Mouse (Mus musculus) lung, adult 2 months (tissue): Measurements from ENCODE around the gene Gm20388. TPM values are rescaled to one million over a fixed set of nuclear protein-coding genes. Genes with fewer than 3 reads are reported as not detected.

ENCODE experiments used
- DNase-seq: peaks from one replicate; pipeline ENCODE4 v3.0.0; 2022
- H3K4me1 ChIP-seq: fragments of 200-500 bp; 2 replicates; pipeline ENCODE4 v1.6.1; 2011; ENCODE audit warnings: low read length; ENCODE audit not compliant: control insufficient read depth, insufficient read depth
- H3K4me3 ChIP-seq: fragments of 200-500 bp; replicated peaks from 2 replicates; pipeline ENCODE3; 2011; ENCODE audit warnings: low read depth, mild to moderate bottlenecking, control low read depth, low read length; ENCODE audit errors: extremely low read depth
- CTCF ChIP-seq: fragments of 200-500 bp; IDR thresholded peaks from 2 replicates; pipeline ENCODE4 v1.5.1; 2011; ENCODE audit warnings: mild to moderate bottlenecking, low read length, control low read depth; ENCODE audit not compliant: insufficient read depth
- POLR2A ChIP-seq: fragments of 200-500 bp; IDR thresholded peaks from 2 replicates; pipeline ENCODE4 v1.6.1; 2011; ENCODE audit warnings: low read depth, mild to moderate bottlenecking, control low read depth, low read length, borderline replicate concordance; ENCODE audit errors: extremely low read depth
- WGBS: fragments of 180-500 bp; shearing (Covaris S2); methylation state at CpG from one replicate; pipeline ENCODE4 v1.1.7; 2018; 5-methylcytosine and 5-hydroxymethylcytosine counted together
- polyA plus RNA-seq: library from polyadenylated mRNA; depleted of rRNA; stranded (reverse); fragments of >200 nt; gene quantifications from 2 replicates; pipeline ENCODE4 v1.2.3, GENCODE M21; 2012

The Gm20388 gene
- polyA plus RNA-seq, 1 experiment: 67.8 TPM

DNA sequence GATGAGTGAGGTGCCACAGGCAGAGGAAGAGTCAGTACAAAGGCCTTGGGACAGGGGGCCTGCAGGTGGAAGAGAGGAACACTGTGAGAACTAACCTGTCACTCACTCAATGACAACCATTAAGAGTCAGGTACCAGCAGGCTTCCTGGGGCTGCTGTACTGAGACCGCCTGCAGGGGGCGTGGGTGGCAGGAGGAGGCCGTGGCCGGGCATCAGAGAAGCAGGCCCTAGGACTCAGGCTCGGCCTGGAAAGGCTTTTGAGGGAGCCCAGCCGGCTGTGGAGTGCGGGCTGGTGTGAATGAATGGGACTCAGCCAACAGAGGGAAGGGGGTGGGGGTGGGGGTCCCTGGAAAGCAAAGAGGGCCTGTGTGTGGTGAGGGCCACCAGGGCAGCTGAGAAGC, 560.5 kb downstream of the Gm20388 start:
- 31% methylated on average over 7 of the region's 7 CpGs for WGBS
- 0 out of 2 replicates have a peak, but pooled peaks have one; percentile 12 for TF ChIP-seq CTCF
- no peak for TF ChIP-seq POLR2A
- H3K4me3 ChIP-seq: no peak overlapping the region
- peak; percentile 47 for DNase-seq
- peaks cover 19% of the 10 kb centered on the region for H3K4me1 ChIP-seq

DNA sequence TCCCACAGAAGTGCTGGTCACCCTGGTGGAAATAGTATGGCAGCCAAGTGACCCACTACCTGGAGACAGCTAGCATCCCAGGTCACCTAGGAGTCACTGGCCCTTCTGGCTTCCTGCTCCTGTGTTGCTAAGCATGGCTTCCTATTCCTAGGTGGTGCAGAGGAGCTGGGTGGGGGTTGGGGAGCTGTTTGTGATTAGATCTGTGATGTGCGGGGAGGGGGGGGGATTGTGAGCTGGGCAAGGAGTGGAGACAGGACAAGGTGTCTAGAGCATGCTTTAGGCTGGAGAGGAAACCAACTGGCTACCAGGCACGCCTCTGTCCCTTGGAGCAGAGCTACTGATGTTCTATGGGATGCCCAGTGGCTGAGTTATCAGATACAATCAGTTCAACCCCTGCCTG, 561.1 kb downstream of the Gm20388 start:
- no peak for DNase-seq
- peaks cover 19% of the 10 kb centered on the region for H3K4me1 ChIP-seq

DNA sequence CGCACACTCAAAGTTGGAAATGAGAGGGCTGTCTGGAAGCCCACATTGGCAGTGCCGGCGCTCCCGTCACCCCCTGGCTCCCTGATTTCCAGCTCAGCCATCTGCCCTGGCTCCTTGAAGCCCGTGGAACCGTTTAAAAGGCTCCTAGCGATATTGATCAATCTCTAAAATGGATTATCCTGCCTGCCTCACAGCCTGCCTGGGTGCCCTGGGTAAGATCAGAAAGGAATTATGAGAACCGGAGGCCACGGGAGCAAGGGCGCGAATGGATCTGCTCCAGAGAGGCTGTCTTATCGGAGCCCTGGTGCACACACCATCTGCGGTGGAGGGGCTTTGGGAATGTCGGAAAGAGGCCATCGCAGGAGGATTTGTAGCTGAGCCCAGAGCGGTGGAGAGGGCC, 561.6 kb downstream of the Gm20388 start:
- no peak for DNase-seq
- Histone ChIP-seq H3K4me3 (no peak overlapping the region), H3K4me1 (peaks cover 19% of the 10 kb centered on the region)
- WGBS: 75% methylated on average over 16 of the region's 16 CpGs
- TF ChIP-seq POLR2A: no peak
- TF ChIP-seq CTCF: no peak

More for the DNA sequence above, 561.1 kb downstream of the Gm20388 start:
- TF ChIP-seq POLR2A: no peak
- no peak for TF ChIP-seq CTCF
- no peak overlapping the region for H3K4me3 ChIP-seq
- 51% methylated on average over 2 of the region's 2 CpGs for WGBS

DNA sequence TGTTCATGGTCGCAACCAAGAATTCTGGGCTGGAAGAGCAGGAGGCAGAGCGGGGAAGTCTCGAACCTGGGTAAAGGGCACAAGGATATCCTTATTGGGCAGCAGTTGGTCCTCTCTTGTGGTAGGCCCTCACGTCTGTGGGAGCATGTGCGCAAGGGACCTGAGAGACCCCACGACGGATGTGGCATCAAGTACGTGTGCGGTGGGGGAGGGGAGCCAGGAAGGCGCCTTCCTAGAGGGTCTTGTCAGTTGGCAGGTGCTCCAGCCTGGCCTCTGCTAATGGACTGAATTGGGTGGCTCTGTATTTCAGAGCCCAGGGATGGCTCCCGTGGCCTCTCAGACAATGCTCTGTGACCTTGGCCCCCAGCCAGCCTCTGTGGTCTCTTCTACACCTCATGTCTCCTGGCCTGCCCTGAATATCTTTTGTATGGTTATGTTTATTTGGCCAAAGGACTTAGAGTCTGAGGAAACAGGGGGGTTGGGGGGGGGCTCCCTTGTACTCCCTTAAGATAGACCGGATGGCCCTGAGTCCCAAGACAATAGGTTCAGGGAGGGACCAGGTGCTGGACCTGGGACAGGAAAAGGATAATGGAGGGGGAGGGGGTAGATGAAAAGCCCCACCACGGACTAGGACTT, 563.2 kb downstream of the Gm20388 start:
- DNase-seq: no peak
- Histone ChIP-seq H3K4me3 (no peak overlapping the region), H3K4me1 (peaks cover 19% of the 10 kb centered on the region)
- no peak for TF ChIP-seq CTCF
- no peak for TF ChIP-seq POLR2A
- WGBS: 68% methylated on average over 13 of the region's 13 CpGs

DNA sequence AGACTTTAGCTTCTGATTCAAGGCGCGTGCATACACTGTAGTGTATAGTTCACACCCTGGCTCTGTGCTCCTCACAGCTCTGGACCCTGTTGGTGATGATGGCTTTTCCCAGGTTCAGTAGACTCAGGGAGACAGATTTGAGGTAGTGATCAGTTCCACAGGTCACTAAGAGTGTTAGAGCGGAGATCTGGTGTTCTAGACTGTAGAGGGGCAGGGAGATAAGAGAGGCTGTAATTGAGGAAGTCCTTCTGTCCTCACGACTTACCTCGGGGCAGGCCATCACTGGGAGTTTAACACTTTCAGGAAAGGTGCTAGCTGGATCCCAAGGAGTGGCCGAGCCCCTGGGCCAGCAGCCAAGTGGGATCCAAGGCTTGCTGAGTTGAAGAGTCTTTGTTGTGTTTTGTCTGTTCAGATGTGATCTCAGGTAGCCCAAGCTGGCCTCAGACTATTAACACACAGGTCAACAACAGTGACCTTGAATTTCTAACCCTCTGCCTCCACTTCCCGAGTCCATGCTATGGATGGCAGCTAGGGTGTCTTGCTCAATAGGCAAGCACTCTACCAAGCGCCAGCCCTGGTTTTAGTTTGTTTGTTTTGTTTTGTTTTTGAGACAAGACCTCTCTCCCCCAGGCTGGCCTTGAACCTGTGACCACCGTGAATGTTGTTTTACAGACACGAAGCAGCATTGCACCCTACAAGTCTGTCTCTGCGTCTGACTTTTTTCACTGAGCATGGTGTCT, 564.0 kb downstream of the Gm20388 start:
- WGBS: 65% methylated on average over 11 of the region's 11 CpGs
- DNase-seq: no peak
- TF ChIP-seq CTCF: no peak
- TF ChIP-seq POLR2A: no peak
- no peak overlapping the region for H3K4me3 ChIP-seq
- H3K4me1 ChIP-seq: peaks cover 19% of the 10 kb centered on the region

DNA sequence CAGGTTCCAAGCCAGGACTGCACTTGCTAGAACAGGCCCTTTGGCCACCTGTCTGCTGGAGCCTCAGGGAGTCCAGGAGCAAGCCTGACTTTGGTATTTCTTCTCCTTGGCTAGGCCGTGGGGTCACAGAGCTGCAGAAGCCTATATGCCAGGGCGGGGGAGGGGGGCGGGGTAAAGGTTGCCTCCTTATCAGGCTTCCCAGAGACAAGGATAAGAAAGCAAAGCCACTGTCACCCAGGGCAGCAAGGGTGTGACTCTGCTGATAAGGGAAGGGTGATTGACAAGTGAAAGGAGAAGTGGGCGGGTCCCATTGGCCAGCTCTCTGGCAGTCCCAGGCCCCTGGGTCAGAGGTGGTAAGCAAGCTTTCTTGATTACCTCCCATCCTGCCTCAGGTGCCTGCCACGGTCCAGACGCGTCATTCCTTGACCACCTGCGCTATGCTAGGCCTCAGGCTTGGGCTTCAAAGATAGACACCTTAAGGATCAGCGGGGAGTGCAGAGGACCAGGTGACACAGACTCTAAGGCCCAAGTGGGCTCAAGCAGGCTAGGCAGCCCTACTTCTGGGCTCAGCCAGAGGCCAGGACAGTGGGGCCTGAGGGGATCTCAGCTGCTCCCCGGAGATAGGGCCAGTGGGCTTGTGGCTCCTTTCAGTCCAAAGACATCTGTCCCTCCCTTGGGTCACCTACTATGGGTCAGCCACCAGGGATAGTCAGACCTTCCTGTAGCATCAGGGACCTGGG, 565.0 kb downstream of the Gm20388 start:
- DNase-seq: no peak
- WGBS: 63% methylated on average over 10 of the region's 10 CpGs

DNA sequence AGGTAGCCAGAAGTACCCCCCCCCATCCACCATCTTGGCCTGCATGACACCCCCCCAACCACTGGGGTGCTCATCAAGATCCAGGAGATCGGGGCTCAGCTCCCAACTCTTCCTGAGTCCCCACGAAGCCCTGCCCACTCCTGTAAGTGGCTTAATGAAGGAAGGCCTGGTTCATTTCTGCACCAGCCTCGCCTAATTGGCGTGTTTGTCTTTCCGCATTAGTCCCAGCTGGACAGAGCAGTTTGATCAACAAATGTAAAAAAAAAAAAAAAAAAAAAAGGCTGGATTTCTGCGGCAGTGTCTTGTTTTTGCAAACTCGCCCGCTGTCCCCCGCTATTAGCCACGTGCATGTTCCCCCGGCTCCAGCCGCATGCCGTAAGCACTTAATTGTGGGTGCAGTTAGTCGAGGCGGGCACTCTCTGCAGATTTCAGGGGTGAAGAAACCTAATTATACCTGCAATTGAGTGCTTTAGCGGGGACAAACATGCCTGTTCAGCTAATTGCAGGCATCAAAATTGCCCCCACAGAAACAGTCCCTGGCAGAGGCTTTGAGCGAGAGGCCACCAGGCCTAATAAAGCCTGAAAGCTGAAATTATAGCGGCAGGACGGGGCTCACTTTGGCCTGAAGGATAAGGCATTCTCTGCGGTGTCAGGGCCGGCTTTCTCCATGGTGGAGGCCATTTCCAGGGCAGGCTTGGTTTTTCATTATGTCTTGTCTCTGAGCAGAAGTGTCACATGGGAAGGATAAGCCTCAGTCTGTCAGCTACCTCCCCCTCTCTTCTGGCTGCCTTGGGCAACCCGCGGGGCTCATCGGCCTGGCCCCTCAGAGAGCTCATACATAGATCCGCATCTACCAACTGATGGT, 566.3 kb downstream of the Gm20388 start:
- TF ChIP-seq CTCF (no peak), POLR2A (no peak)

More for the DNA sequence above, 565.0 kb downstream of the Gm20388 start:
- TF ChIP-seq POLR2A (no peak), CTCF (no peak)
- Histone ChIP-seq H3K4me3 (no peak overlapping the region), H3K4me1 (peaks cover 19% of the 10 kb centered on the region)

DNA sequence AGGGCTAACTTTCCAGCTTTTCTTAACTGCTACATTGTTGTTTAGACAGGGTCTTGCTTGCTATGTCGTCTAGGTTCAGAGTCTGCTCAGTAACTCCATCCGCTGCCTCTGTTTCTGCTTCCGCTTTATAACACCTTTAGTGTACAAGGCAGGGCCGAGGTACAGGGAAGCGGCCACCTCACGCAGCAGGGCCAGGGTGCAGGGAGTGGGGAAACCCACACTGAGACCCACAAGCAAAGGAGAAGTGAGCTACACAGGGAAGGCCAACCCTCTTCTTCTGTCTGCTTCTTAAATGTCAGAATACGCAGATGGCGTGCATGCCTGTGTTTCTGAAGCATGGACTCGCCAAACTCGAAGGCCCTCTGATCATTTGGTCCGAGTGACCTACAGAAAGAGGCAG, 568.1 kb downstream of the Gm20388 start:
- 86% methylated on average over 11 of the region's 11 CpGs for WGBS
- Histone ChIP-seq H3K4me3 (no peak overlapping the region), H3K4me1 (peaks cover 16% of the 10 kb centered on the region)
- no peak for DNase-seq
- TF ChIP-seq POLR2A (no peak), CTCF (no peak)

More for the DNA sequence above, 566.3 kb downstream of the Gm20388 start:
- no peak overlapping the region for H3K4me3 ChIP-seq
- H3K4me1 ChIP-seq: peaks cover 19% of the 10 kb centered on the region
- WGBS: 77% methylated on average over 25 of the region's 25 CpGs
- DNase-seq: no peak

DNA sequence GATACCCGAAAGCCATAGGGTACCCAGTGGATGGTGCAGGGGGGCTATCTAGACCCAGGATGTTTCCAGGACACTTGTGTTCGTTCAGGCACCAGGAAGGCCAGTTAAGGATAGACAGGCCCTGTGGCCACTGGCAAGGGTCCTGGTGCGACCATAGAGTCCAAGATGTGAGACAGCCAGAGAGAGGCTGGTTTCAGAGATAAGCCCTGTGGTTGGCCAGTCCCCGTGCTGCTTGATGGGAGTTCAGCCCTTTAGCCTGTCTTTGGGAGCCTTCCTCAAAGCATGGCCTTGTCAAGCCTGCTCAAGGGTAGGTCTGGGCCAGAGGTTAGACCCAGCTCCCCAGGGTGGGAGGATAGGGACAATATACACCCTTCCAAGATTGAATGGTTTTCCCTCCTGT, 569.0 kb downstream of the Gm20388 start:
- no peak for TF ChIP-seq POLR2A
- TF ChIP-seq CTCF: no peak
- WGBS: 89% methylated on average over 4 of the region's 4 CpGs
- Histone ChIP-seq H3K4me1 (peaks cover 10% of the 10 kb centered on the region), H3K4me3 (no peak overlapping the region)
- DNase-seq: no peak
